7 mouse cellular contexts compared by ENCODE assay signal in genomic region chr11:72429288-72429690, GRCm38 (mm10). TPM values are rescaled to one million over a fixed set of nuclear protein-coding genes. Genes with fewer than 3 reads are reported as not detected.
DNase-seq lines count a peak whose midpoint lies in the region; ATAC-seq lines count a peak whose summit lies in the region.

No protein-coding gene starts in this region.

- peak; percentile 69 to 72 for DNase-seq in gastrocnemius, adult 8-10 months (ENCODE audit: low spot score in 2 of 2)
- DNase-seq in hindlimb bud, embryonic 11.5 days (ENCODE audit: extremely low spot score, low read depth, low spot score), result peak; percentile 69
- DNase-seq in left cerebral cortex, postnatal 10 days (ENCODE audit: extremely low spot score in 1 of 2, low spot score in 2 of 2), result peak; percentile 75 to 78
- DNase-seq in skeletal muscle tissue, adult 2 months (ENCODE audit: low read depth, low spot score), result peak; percentile 73

- intact Hi-C loops in left cerebral cortex, postnatal 10 days (cut with DNase I), result loop anchor here (2.0 to 5.0 kb wide), 3 partner anchors 86 to 1092 kb away; no protein-coding TSS in a partner anchor

- ATAC-seq in activated CD4-positive, CD25-positive, alpha-beta regulatory T cell, adult 4 months, result peak; percentile 90
- ATAC-seq in common myeloid progenitor, adult 5-6 weeks (replicated peaks; ENCODE audit: low read depth, poor library complexity, severe bottlenecking), result peak; percentile 96
- peak; percentile 98 for ATAC-seq in megakaryocyte-erythroid progenitor cell, adult 5-6 weeks (replicated peaks; ENCODE audit: low FRiP score, low TSS enrichment, poor library complexity, severe bottlenecking)

RNA-seq across cellular contexts. Expression of gene Ggt6, which starts 6.0 kb away (rescaled TPM):
- not detected for polyA plus RNA-seq in activated CD4-positive, CD25-positive, alpha-beta regulatory T cell, adult 4 months (2017; shearing (Covaris generic))
- total RNA-seq in common myeloid progenitor, adult 5-6 weeks (2017), result not detected in 2 replicates
- total RNA-seq in gastrocnemius, adult 8-10 months (2022), result 1 to 10 TPM; 1.9 to 5.4 (median 3.8) TPM
- total RNA-seq in left cerebral cortex, postnatal 10 days (2021), result not detected
- total RNA-seq in megakaryocyte-erythroid progenitor cell, adult 5-6 weeks (2014; fragmentation: Nextera tagmentation), result not detected in 2 replicates
- not detected in 2 replicates for total RNA-seq in megakaryocyte-erythroid progenitor cell, adult 5-6 weeks (2017)

RNA-seq across cellular contexts. Expression of gene Mybbp1a, which starts 11.9 kb away (rescaled TPM):
- 10 to 100 TPM; 55.5 to 77.9 TPM for polyA plus RNA-seq in activated CD4-positive, CD25-positive, alpha-beta regulatory T cell, adult 4 months (2017; shearing (Covaris generic))
- total RNA-seq in common myeloid progenitor, adult 5-6 weeks (2017), result 138 and 260 TPM in 2 replicates
- 10 to 100 TPM; 54.6 to 66.0 (median 57.1) TPM for total RNA-seq in gastrocnemius, adult 8-10 months (2022)
- total RNA-seq in left cerebral cortex, postnatal 10 days (2021), result 10 to 100 TPM; 52.8 to 55.9 TPM
- 215 and 248 TPM in 2 replicates for total RNA-seq in megakaryocyte-erythroid progenitor cell, adult 5-6 weeks (2014; fragmentation: Nextera tagmentation)
- 185 and 248 TPM in 2 replicates for total RNA-seq in megakaryocyte-erythroid progenitor cell, adult 5-6 weeks (2017)

RNA-seq across cellular contexts. Expression of gene Smtnl2, which starts 17.8 kb away (rescaled TPM):
- polyA plus RNA-seq in activated CD4-positive, CD25-positive, alpha-beta regulatory T cell, adult 4 months (2017; shearing (Covaris generic)), result not detected
- 0.23 TPM in 1 of 2 replicates, not detected in the other for total RNA-seq in common myeloid progenitor, adult 5-6 weeks (2017)
- 100 to 1,000 TPM; 270 to 439 (median 347) TPM for total RNA-seq in gastrocnemius, adult 8-10 months (2022)
- total RNA-seq in left cerebral cortex, postnatal 10 days (2021), result 1 to 10 TPM; 1.7 to 1.8 TPM
- 0.50 and 0.52 TPM in 2 replicates for total RNA-seq in megakaryocyte-erythroid progenitor cell, adult 5-6 weeks (2014; fragmentation: Nextera tagmentation)
- 0.11 TPM in 1 of 2 replicates, not detected in the other for total RNA-seq in megakaryocyte-erythroid progenitor cell, adult 5-6 weeks (2017)

Comparison
In these comparisons a context has a peak if more than half of its experiments do, and no peak if none do; other contexts are left out.
1. Peak in every context shown above with its lines: DNase-seq and ATAC-seq.
2. RNA of gene Smtnl2, which starts 17.8 kb away (total RNA-seq): 270 to 439 TPM in gastrocnemius, adult 8-10 months; 1.7 to 1.8 TPM in left cerebral cortex, postnatal 10 days, 0.11 to 0.52 TPM in megakaryocyte-erythroid progenitor cell, adult 5-6 weeks and 0.23 TPM in common myeloid progenitor, adult 5-6 weeks; every median in the first group is over 10 times any median in the second.